Mouse (Mus musculus): ENCODE results near the gene S100b. TPM values are rescaled to one million over a fixed set of nuclear protein-coding genes. Genes with fewer than 3 reads are reported as not detected.

Gene S100b
- polyA plus RNA-seq, 1 experiment from 2014 or later: 2.1 TPM

GRCm38 (mm10) chr10:76278541-76279097 lies 25.0 kb downstream of the S100b start:
- WGBS: 79% methylated on average over 5 of the region's 5 CpGs
- no peaks in the 10 kb centered on the region for H3K27me3 ChIP-seq (ENCODE audit: control insufficient read depth, insufficient read depth, low read length)
- H3K9ac ChIP-seq (replicated peaks; ENCODE audit: low read depth, low read length): no peak overlapping the region
- no peak for ATAC-seq (ENCODE audit: low read depth)
- no peaks in the 10 kb centered on the region for H3K9me3 ChIP-seq (ENCODE audit: control insufficient read depth, low read length)
- H3K4me2 ChIP-seq (ENCODE audit: low read depth, low read length): no peak overlapping the region
- H3K36me3 ChIP-seq (ENCODE audit: control insufficient read depth, insufficient read depth, low read length): peaks cover 77% of the 10 kb centered on the region
- no peaks in the 10 kb centered on the region for H3K4me1 ChIP-seq (ENCODE audit: control insufficient read depth, insufficient read depth, low read length)
- H3K27ac ChIP-seq (ENCODE audit: low read depth, low read length): no peak overlapping the region
- no peak overlapping the region for H3K4me3 ChIP-seq (ENCODE audit: low read depth, low read length)

- WGBS: 77% methylated on average over 11 of the region's 11 CpGs
- Histone ChIP-seq H3K4me2 (ENCODE audit: low read depth, low read length) (no peak overlapping the region), H3K9ac (replicated peaks; ENCODE audit: low read depth, low read length) (no peak overlapping the region), H3K4me3 (ENCODE audit: low read depth, low read length) (no peak overlapping the region), H3K27me3 (ENCODE audit: control insufficient read depth, insufficient read depth, low read length) (no peaks in the 10 kb centered on the region), H3K36me3 (ENCODE audit: control insufficient read depth, insufficient read depth, low read length) (peaks cover 78% of the 10 kb centered on the region), H3K9me3 (ENCODE audit: control insufficient read depth, low read length) (no peaks in the 10 kb centered on the region), H3K27ac (ENCODE audit: low read depth, low read length) (no peak overlapping the region), H3K4me1 (ENCODE audit: control insufficient read depth, insufficient read depth, low read length) (no peaks in the 10 kb centered on the region)
- ATAC-seq (ENCODE audit: low read depth): no peak
Measured at GRCm38 (mm10) chr10:76288268-76288993, 34.8 kb downstream of the S100b start.

DNA sequence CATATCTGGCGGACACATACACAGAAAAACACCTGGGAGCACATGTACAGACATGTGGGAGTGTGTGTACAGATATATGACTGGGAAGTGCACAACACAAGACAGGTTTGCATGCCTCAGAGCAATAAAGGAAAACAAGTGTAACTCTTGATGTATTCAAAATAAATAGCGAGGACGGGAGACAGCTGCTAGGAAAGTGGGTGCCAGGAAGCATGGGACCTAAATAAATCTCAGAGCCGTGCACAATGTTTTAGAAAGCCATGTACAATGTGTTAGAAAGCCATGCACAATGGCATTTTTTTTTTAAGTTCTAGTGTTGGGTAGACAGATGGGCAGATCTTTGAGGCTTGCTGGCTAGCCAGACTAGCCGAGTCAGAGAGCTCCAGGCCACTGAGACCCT lies 35.4 kb downstream of the S100b start:
- Histone ChIP-seq H3K27ac (ENCODE audit: low read depth, low read length) (no peak overlapping the region), H3K36me3 (ENCODE audit: control insufficient read depth, insufficient read depth, low read length) (peaks cover 82% of the 10 kb centered on the region), H3K4me2 (ENCODE audit: low read depth, low read length) (no peak overlapping the region), H3K9me3 (ENCODE audit: control insufficient read depth, low read length) (no peaks in the 10 kb centered on the region), H3K4me1 (ENCODE audit: control insufficient read depth, insufficient read depth, low read length) (no peaks in the 10 kb centered on the region), H3K27me3 (ENCODE audit: control insufficient read depth, insufficient read depth, low read length) (no peaks in the 10 kb centered on the region), H3K9ac (replicated peaks; ENCODE audit: low read depth, low read length) (no peak overlapping the region), H3K4me3 (ENCODE audit: low read depth, low read length) (no peak overlapping the region)
- ATAC-seq (ENCODE audit: low read depth): no peak
- 86% methylated on average over 5 of the region's 5 CpGs for WGBS

DNA sequence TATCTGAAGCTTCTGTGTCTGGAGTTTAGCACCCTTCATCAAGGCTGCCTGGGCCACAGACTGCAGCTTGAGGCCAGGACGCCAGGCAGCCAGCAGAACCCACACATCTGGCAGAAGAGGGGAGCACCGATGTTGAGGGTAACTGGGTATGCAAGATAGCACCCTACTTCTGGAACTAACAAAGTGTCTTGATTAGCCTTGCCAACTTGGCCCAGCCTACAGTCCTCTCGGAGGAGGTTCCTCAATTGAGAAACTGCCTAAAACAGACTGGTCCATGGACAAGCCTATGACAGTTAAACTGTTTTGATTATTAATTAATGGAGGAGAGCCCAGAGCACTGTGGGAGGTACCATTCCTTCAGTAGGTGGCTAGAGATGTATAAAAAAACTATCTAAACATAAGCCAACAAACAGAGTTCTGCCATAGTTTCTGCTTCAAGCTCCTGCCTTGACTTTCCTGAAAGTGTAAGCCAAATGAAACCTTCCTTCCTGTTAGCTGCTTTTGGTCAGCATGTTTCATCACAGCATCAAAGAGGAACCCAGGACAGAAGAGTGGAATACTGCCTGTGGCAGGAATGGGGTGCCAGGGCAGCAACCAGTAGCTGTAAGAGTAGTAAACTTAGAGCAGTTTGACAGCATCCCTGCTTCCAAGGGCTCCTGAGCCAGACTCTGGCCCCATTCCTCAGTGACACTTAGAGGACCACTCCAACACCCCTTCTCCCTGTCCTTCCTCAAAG lies 36.5 kb downstream of the S100b start:
- H3K27me3 ChIP-seq (ENCODE audit: control insufficient read depth, insufficient read depth, low read length): no peaks in the 10 kb centered on the region
- H3K4me2 ChIP-seq (ENCODE audit: low read depth, low read length): no peak overlapping the region
- H3K27ac ChIP-seq (ENCODE audit: low read depth, low read length): no peak overlapping the region
- ATAC-seq (ENCODE audit: low read depth): no peak
- H3K36me3 ChIP-seq (ENCODE audit: control insufficient read depth, insufficient read depth, low read length): peaks cover 80% of the 10 kb centered on the region
- H3K4me1 ChIP-seq (ENCODE audit: control insufficient read depth, insufficient read depth, low read length): no peaks in the 10 kb centered on the region
- H3K4me3 ChIP-seq (ENCODE audit: low read depth, low read length): no peak overlapping the region
- WGBS: 91% methylated on average over 3 of the region's 3 CpGs
- no peaks in the 10 kb centered on the region for H3K9me3 ChIP-seq (ENCODE audit: control insufficient read depth, low read length)
- H3K9ac ChIP-seq (replicated peaks; ENCODE audit: low read depth, low read length): no peak overlapping the region

- Histone ChIP-seq H3K9ac (replicated peaks; ENCODE audit: low read depth, low read length) (no peak overlapping the region), H3K4me3 (ENCODE audit: low read depth, low read length) (no peak overlapping the region), H3K27ac (ENCODE audit: low read depth, low read length) (no peak overlapping the region), H3K27me3 (ENCODE audit: control insufficient read depth, insufficient read depth, low read length) (no peaks in the 10 kb centered on the region), H3K4me2 (ENCODE audit: low read depth, low read length) (no peak overlapping the region), H3K36me3 (ENCODE audit: control insufficient read depth, insufficient read depth, low read length) (peaks cover 66% of the 10 kb centered on the region), H3K4me1 (ENCODE audit: control insufficient read depth, insufficient read depth, low read length) (no peaks in the 10 kb centered on the region), H3K9me3 (ENCODE audit: control insufficient read depth, low read length) (no peaks in the 10 kb centered on the region)
- no peak for ATAC-seq (ENCODE audit: low read depth)
- WGBS: 96% methylated on average over 4 of the region's 4 CpGs
Measured at GRCm38 (mm10) chr10:76293222-76293621, 39.6 kb downstream of the S100b start.

GRCm38 (mm10) chr10:76300133-76300532 lies 46.5 kb downstream of the S100b start:
- no peak overlapping the region for H3K9ac ChIP-seq (replicated peaks; ENCODE audit: low read depth, low read length)
- H3K9me3 ChIP-seq (ENCODE audit: control insufficient read depth, low read length): no peaks in the 10 kb centered on the region
- H3K4me2 ChIP-seq (ENCODE audit: low read depth, low read length): no peak overlapping the region
- H3K36me3 ChIP-seq (ENCODE audit: control insufficient read depth, insufficient read depth, low read length): peaks cover 40% of the 10 kb centered on the region
- no peak overlapping the region for H3K4me3 ChIP-seq (ENCODE audit: low read depth, low read length)
- no peak overlapping the region for H3K27ac ChIP-seq (ENCODE audit: low read depth, low read length)
- no peaks in the 10 kb centered on the region for H3K27me3 ChIP-seq (ENCODE audit: control insufficient read depth, insufficient read depth, low read length)
- no peaks in the 10 kb centered on the region for H3K4me1 ChIP-seq (ENCODE audit: control insufficient read depth, insufficient read depth, low read length)
- no peak for ATAC-seq (ENCODE audit: low read depth)
- 92% methylated on average over 5 of the region's 5 CpGs for WGBS

DNA sequence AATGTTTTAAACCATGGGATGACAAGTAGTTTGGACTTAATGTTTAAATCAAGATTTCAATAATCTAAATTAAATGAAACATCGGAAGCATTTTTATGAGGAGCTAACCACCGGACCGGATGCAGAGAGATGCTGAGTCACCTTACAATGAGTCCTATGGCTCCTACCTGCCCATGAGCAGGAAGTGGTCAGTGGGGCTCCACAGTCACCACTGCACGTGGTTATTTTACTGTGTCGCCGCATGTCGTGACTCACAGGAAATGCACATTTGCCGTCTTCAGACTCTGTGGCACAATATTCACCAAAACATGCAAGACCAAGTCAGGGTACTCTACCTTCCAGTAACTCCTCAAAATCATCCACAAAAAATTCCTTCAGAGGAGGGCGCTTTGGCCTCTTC lies 53.1 kb downstream of the S100b start:
- Histone ChIP-seq H3K27ac (ENCODE audit: low read depth, low read length) (no peak overlapping the region), H3K36me3 (ENCODE audit: control insufficient read depth, insufficient read depth, low read length) (peaks cover 26% of the 10 kb centered on the region), H3K4me1 (ENCODE audit: control insufficient read depth, insufficient read depth, low read length) (no peaks in the 10 kb centered on the region), H3K9ac (replicated peaks; ENCODE audit: low read depth, low read length) (no peak overlapping the region), H3K4me3 (ENCODE audit: low read depth, low read length) (no peak overlapping the region), H3K4me2 (ENCODE audit: low read depth, low read length) (no peak overlapping the region), H3K27me3 (ENCODE audit: control insufficient read depth, insufficient read depth, low read length) (no peaks in the 10 kb centered on the region), H3K9me3 (ENCODE audit: control insufficient read depth, low read length) (no peaks in the 10 kb centered on the region)
- no peak for ATAC-seq (ENCODE audit: low read depth)
- WGBS: 92% methylated on average over 9 of the region's 9 CpGs
